Mouse (Mus musculus): ENCODE measurements around the gene Rplp0. TPM values are rescaled to one million over a fixed set of nuclear protein-coding genes. Genes with fewer than 3 reads are reported as not detected.

Rplp0 gene
- total RNA-seq, 1 experiment: 2,327 TPM

DNA sequence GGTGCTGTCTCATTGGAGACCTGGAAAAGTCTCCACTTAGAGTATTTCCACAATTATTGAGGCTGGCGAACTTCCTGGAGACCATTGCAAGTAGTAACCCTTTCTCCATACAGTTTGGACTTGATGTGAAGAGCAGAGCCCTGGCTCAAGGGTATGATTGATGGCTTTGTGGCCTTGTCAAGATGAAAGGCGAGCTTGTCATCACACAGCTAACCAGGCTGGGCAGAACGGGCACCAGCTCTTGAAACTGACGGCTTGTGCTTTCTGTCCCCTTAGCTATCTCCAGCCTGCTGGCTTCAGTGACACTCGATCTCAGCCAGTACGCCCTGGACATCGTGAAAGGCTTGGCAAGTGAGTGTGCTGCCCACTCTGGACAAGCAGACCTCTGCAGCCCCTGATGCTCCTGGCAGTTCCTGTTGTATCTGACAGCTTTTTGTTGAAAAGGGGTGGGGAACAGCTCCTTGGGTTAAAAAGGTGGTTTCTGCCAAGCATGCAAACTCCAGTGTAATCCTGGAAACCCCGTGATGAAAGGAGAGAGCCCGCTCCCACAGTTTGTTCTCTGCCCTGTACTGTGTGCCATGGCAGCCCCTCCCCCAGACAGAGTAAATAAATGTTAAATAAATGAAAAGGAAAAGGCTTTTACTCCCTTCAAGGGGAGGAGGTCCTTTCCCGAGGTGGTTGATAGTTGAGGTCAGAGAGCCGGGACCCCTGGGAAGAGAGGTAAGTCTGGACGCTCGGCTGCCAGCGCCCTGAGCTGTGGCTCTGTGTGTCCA, 21.1 kb downstream of the Rplp0 start:
- H3K9me3 ChIP-seq (ENCODE audit: control insufficient read depth, insufficient read depth, low read depth, low read length): no peaks in the 10 kb centered on the region
- peaks cover 64% of the 10 kb centered on the region for H3K36me3 ChIP-seq (ENCODE audit: control insufficient read depth, insufficient read depth, low read length, poor library complexity, severe bottlenecking)
- in situ Hi-C loops (cut with MboI; ENCODE audit: low sequenced_read_pairs in 2 of 2, unreplicated experiment in 2 of 2): no loop called here
- H3K9ac ChIP-seq (ENCODE audit: insufficient read depth, low read depth, low read length, poor library complexity, severe bottlenecking): peak overlapping the region; percentile 3; the same call in 1 of the 2 replicates
- peaks cover 0 to 5% of the 10 kb centered on the region in 2 experiments; a peak in 1 of 4 replicates for H3K4me1 ChIP-seq (ENCODE audit: control insufficient read depth in 2 of 2, insufficient read depth in 2 of 2, low read length in 2 of 2, poor library complexity in 1 of 2)
- no peak overlapping the region for H3K27ac ChIP-seq (ENCODE audit: insufficient read depth, low read depth, low read length, poor library complexity, severe bottlenecking)
- TF ChIP-seq HCFC1 (IDR thresholded peaks at IDR 0.05; ENCODE audit: borderline replicate concordance, insufficient read depth, low read length) (no peak), MAFK (IDR thresholded peaks at IDR 0.05; ENCODE audit: insufficient read depth, low read depth, low read length) (no peak), ZC3H11A (IDR thresholded peaks at IDR 0.05; ENCODE audit: borderline replicate concordance, low read depth, low read length) (no peak), CHD2 (IDR thresholded peaks at IDR 0.05; ENCODE audit: low read depth, low read length) (no peak), ZNF384 (IDR thresholded peaks at IDR 0.05; ENCODE audit: low read depth, low read length) (no peak)
- DNase-seq (ENCODE audit: low read depth, low spot score): no peak
- no peak overlapping the region for H3K4me3 ChIP-seq (ENCODE audit: insufficient read depth in 1 of 2, low read depth in 1 of 2, low read length in 2 of 2, poor library complexity in 1 of 2, severe bottlenecking in 1 of 2)

GRCm38 (mm10) chr5:115581662-115582061, 22.4 kb downstream of the Rplp0 start:
- H3K36me3 ChIP-seq (ENCODE audit: control insufficient read depth, insufficient read depth, low read length, poor library complexity, severe bottlenecking): peaks cover 55% of the 10 kb centered on the region
- no peak for TF ChIP-seq ZNF384 (IDR thresholded peaks at IDR 0.05; ENCODE audit: low read depth, low read length)
- H3K9ac ChIP-seq (ENCODE audit: insufficient read depth, low read depth, low read length, poor library complexity, severe bottlenecking): no peak overlapping the region
- in situ Hi-C loops (cut with MboI; ENCODE audit: low sequenced_read_pairs in 2 of 2, unreplicated experiment in 2 of 2): no loop called here
- H3K9me3 ChIP-seq (ENCODE audit: control insufficient read depth, insufficient read depth, low read depth, low read length): no peaks in the 10 kb centered on the region
- H3K27ac ChIP-seq (ENCODE audit: insufficient read depth, low read depth, low read length, poor library complexity, severe bottlenecking): no peak overlapping the region
- peaks cover 0 to 5% of the 10 kb centered on the region in 2 experiments; a peak in 1 of 4 replicates for H3K4me1 ChIP-seq (ENCODE audit: control insufficient read depth in 2 of 2, insufficient read depth in 2 of 2, low read length in 2 of 2, poor library complexity in 1 of 2)
- DNase-seq (ENCODE audit: low read depth, low spot score): peak; percentile 70
- 0 out of 4 replicates have a peak overlapping the region, but pooled peaks of 1 of the 2 experiments have one; percentile 33 for H3K4me3 ChIP-seq (ENCODE audit: insufficient read depth in 1 of 2, low read depth in 1 of 2, low read length in 2 of 2, poor library complexity in 1 of 2, severe bottlenecking in 1 of 2)

GRCm38 (mm10) chr5:115585616-115586015, 26.3 kb downstream of the Rplp0 start:
- in situ Hi-C loops (cut with MboI; ENCODE audit: low sequenced_read_pairs in 2 of 2, unreplicated experiment in 2 of 2): no loop called here
- H3K9me3 ChIP-seq (ENCODE audit: control insufficient read depth, insufficient read depth, low read depth, low read length): no peaks in the 10 kb centered on the region
- no peak for DNase-seq (ENCODE audit: low read depth, low spot score)
- no peak overlapping the region for H3K9ac ChIP-seq (ENCODE audit: insufficient read depth, low read depth, low read length, poor library complexity, severe bottlenecking)
- no peak overlapping the region for H3K4me3 ChIP-seq (ENCODE audit: insufficient read depth in 1 of 2, low read depth in 1 of 2, low read length in 2 of 2, poor library complexity in 1 of 2, severe bottlenecking in 1 of 2)
- TF ChIP-seq HCFC1 (IDR thresholded peaks at IDR 0.05; ENCODE audit: borderline replicate concordance, insufficient read depth, low read length) (no peak), ZC3H11A (IDR thresholded peaks at IDR 0.05; ENCODE audit: borderline replicate concordance, low read depth, low read length) (no peak)
- peaks cover 0 to 5% of the 10 kb centered on the region in 2 experiments; a peak in 1 of 4 replicates for H3K4me1 ChIP-seq (ENCODE audit: control insufficient read depth in 2 of 2, insufficient read depth in 2 of 2, low read length in 2 of 2, poor library complexity in 1 of 2)
- H3K36me3 ChIP-seq (ENCODE audit: control insufficient read depth, insufficient read depth, low read length, poor library complexity, severe bottlenecking): peaks cover 58% of the 10 kb centered on the region
- no peak overlapping the region for H3K27ac ChIP-seq (ENCODE audit: insufficient read depth, low read depth, low read length, poor library complexity, severe bottlenecking)

GRCm38 (mm10) chr5:115586166-115586565, 26.9 kb downstream of the Rplp0 start:
- Histone ChIP-seq H3K36me3 (ENCODE audit: control insufficient read depth, insufficient read depth, low read length, poor library complexity, severe bottlenecking) (peaks cover 60% of the 10 kb centered on the region), H3K27ac (ENCODE audit: insufficient read depth, low read depth, low read length, poor library complexity, severe bottlenecking) (no peak overlapping the region), H3K9ac (ENCODE audit: insufficient read depth, low read depth, low read length, poor library complexity, severe bottlenecking) (no peak overlapping the region), H3K4me1 (ENCODE audit: control insufficient read depth in 2 of 2, insufficient read depth in 2 of 2, low read length in 2 of 2, poor library complexity in 1 of 2) (peaks cover 0 to 2% of the 10 kb centered on the region in 2 experiments; a peak in 1 of 4 replicates), H3K9me3 (ENCODE audit: control insufficient read depth, insufficient read depth, low read depth, low read length) (no peaks in the 10 kb centered on the region), H3K4me3 (ENCODE audit: insufficient read depth in 1 of 2, low read depth in 1 of 2, low read length in 2 of 2, poor library complexity in 1 of 2, severe bottlenecking in 1 of 2) (no peak overlapping the region)
- TF ChIP-seq HCFC1 (IDR thresholded peaks at IDR 0.05; ENCODE audit: borderline replicate concordance, insufficient read depth, low read length) (no peak), CHD2 (IDR thresholded peaks at IDR 0.05; ENCODE audit: low read depth, low read length) (no peak), ZNF384 (IDR thresholded peaks at IDR 0.05; ENCODE audit: low read depth, low read length) (no peak), MAFK (IDR thresholded peaks at IDR 0.05; ENCODE audit: insufficient read depth, low read depth, low read length) (no peak), ZC3H11A (IDR thresholded peaks at IDR 0.05; ENCODE audit: borderline replicate concordance, low read depth, low read length) (no peak)
- DNase-seq (ENCODE audit: low read depth, low spot score): no peak
- in situ Hi-C loops (cut with MboI; ENCODE audit: low sequenced_read_pairs in 2 of 2, unreplicated experiment in 2 of 2): no loop called here

DNA sequence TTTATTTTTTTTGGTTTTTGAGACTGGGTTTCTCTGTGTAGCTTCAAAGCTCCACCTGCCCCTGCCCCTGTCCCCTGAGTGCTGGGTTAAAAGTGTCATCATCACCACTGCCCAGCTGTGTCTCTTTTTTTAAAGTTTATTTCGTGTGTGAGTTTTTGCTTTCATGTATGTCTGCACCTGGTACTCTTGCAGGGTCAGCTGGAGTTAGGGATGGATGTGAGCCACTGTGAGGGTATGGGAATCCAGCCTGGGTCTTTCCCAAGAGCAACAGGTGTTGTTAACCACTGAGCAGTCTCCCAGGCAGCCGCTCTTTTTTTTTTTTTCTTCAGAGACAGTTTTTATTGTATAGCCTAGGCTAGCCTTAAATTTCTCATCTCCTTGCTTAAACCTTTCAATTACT, 27.5 kb downstream of the Rplp0 start:
- H3K9ac ChIP-seq (ENCODE audit: insufficient read depth, low read depth, low read length, poor library complexity, severe bottlenecking): no peak overlapping the region
- H3K27ac ChIP-seq (ENCODE audit: insufficient read depth, low read depth, low read length, poor library complexity, severe bottlenecking): no peak overlapping the region
- H3K9me3 ChIP-seq (ENCODE audit: control insufficient read depth, insufficient read depth, low read depth, low read length): no peaks in the 10 kb centered on the region
- H3K4me1 ChIP-seq (ENCODE audit: control insufficient read depth in 2 of 2, insufficient read depth in 2 of 2, low read length in 2 of 2, poor library complexity in 1 of 2): peaks cover 0 to 2% of the 10 kb centered on the region in 2 experiments; a peak in 1 of 4 replicates
- no peak for DNase-seq (ENCODE audit: low read depth, low spot score)
- no peak overlapping the region for H3K4me3 ChIP-seq (ENCODE audit: insufficient read depth in 1 of 2, low read depth in 1 of 2, low read length in 2 of 2, poor library complexity in 1 of 2, severe bottlenecking in 1 of 2)
- no peak for TF ChIP-seq CHD2 (IDR thresholded peaks at IDR 0.05; ENCODE audit: low read depth, low read length)
- TF ChIP-seq HCFC1 (IDR thresholded peaks at IDR 0.05; ENCODE audit: borderline replicate concordance, insufficient read depth, low read length): no peak
- TF ChIP-seq ZC3H11A (IDR thresholded peaks at IDR 0.05; ENCODE audit: borderline replicate concordance, low read depth, low read length): no peak
- TF ChIP-seq ZNF384 (IDR thresholded peaks at IDR 0.05; ENCODE audit: low read depth, low read length): no peak
- TF ChIP-seq MAFK (IDR thresholded peaks at IDR 0.05; ENCODE audit: insufficient read depth, low read depth, low read length): no peak
- in situ Hi-C loops (cut with MboI; ENCODE audit: low sequenced_read_pairs in 2 of 2, unreplicated experiment in 2 of 2): no loop called here
- H3K36me3 ChIP-seq (ENCODE audit: control insufficient read depth, insufficient read depth, low read length, poor library complexity, severe bottlenecking): peaks cover 62% of the 10 kb centered on the region
